Mouse (Mus musculus) layer of hippocampus, adult 9-10 months (tissue): ENCODE results near the gene Gm49321.

Experiments
- DNase-seq: peaks from one replicate; pipeline ENCODE4 v3.0.0; 2022; ENCODE audit warnings: low spot score

The Gm49321 gene

DNA sequence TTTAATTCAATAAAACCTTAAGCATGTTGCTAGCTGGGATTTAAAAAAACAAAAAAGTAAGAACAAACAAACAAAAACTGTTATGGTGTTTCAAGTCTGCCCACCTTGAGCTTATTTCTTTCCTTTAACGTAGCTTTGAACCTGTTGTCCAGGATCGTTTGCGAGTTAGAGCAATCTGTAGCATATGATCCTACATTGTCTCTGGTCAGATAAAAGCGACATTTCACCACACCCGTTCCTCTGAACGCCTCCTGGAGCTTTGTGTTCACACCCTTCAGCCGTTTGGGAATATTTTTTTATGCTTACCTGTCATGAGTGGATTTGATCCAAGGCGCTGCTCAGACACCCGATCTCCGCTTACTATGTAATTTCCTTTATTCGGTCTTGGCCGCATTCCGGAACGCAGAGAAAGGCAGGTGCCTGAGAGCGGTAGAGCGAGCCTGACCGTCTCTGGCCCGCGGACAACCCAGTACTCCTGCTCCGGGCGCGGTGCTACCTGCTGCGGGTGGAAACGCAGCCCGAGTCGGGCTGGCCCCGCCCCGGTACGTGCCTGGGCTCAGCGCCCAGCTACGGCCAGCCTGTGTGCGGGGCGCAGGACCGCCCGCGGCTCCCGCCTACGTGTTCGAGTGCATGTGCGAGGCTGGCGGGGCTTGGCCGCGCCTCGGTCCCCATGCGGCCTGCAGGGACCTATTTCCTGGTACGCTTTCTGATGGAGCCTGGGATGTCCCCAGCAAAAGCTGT, 12.0 kb downstream of the Gm49321 start:
- no peak for DNase-seq

DNA sequence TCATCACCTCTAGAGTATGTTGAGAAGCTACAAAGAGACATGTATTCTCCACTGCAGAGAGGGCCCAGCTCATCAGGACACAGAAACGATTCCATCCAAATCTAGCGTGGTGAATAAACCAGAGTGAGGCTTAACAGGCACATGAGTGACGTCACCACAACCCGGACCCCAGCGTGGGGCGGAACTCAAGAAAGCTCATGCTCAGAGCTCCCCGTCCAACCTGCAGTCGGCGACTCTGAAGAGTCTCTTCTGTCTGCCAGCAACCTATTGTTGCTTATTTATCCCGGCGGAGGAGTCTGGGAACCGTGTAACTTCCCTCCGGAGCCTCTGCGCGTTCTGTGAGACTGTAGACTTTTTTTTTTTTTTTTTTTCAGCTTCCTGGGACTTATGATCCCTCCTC, 15.4 kb downstream of the Gm49321 start:
- DNase-seq: no peak

DNA sequence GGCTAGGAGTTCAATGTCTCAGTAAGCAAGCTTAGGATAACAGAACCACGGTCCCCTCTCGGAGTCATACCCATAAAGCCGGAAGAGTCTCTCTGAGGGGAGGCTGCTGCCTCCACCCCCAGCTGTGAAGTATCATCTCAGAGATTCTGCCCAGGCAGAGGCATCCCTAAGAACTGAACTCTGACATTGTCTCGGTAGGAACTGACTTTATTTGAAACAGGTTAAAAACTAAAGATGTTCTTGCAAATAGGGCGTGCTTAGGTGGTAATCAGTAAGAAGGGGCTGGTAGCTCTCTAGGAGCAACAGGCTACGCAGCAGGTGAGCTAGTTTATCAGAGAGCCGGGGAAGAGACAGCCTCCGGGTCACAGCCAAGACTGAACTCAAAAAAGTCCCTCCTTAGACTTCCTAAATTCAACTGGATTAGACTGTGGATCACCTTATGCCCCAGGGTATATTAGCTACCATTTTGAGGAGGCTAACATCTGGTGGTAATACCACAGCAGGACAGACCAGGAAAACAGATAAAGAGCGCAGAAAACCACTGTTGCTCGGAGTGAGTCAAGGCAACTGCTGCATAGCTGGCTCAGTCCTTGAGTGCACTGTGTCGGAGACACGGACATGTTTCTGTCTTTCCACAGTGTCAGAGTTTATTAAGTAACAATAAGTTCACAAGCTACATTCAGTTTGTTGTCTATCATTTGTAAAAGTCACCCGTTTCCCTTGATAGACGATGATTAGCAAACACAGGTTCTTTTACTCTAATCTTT, 16.1 kb downstream of the Gm49321 start:
- DNase-seq: no peak

DNA sequence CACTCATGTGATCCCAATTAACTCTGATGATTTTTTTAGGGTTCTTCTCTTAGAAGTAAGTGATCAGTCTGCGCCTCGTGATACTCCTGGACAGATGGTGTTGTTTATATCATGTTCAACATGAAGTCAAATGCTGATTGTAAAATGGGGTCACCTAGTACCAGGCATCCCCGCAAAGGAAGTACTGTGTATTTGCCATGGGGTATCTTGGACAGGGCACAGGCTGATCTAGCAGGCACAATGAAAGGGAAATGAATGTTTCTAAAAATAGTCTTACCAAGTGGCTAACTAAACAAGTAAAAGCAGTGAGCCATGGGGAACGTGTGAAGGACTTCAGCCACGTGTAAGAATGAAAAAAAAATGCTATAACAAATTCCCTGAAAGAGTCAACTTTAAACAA, 17.3 kb downstream of the Gm49321 start:
- no peak for DNase-seq

DNA sequence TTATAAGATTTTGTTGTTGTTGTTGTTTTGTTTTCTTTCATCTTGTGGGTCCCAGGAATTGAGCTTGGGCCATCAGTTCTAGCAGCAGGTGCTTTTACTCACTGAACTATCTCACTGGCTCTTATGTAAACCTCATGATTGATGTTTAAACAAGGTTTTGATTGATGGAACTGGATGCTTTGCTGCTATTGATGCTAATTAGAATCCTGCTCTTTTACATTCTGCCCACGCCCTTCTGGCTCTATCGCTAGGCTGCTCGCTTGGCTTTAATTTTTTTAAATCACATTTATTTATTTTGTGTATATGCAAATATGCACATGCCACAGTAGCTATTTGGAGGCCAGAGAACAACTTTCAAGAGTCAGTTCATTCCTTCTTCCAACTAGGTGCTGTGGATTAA, 20.2 kb downstream of the Gm49321 start:
- peak; percentile 59 for DNase-seq

DNA sequence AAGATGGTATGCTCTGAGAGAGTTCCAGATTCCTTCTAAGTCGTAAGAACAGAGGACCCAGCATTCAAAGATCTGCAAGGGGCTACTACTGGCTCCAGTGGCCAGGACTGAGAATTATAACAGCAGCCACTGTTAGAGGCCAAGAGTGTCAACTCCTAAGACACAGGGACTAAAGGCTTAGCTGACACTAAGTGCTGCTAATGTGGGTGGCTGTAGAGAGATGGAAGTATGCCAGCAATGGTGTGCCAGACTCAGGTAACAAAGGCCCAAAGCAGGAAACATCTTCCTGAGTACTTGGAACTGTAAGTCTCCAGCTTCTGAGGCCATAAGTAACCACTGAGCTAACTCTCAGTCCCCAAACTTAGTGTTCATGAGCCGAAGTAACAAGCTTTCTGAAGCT, 21.4 kb downstream of the Gm49321 start:
- DNase-seq: no peak

DNA sequence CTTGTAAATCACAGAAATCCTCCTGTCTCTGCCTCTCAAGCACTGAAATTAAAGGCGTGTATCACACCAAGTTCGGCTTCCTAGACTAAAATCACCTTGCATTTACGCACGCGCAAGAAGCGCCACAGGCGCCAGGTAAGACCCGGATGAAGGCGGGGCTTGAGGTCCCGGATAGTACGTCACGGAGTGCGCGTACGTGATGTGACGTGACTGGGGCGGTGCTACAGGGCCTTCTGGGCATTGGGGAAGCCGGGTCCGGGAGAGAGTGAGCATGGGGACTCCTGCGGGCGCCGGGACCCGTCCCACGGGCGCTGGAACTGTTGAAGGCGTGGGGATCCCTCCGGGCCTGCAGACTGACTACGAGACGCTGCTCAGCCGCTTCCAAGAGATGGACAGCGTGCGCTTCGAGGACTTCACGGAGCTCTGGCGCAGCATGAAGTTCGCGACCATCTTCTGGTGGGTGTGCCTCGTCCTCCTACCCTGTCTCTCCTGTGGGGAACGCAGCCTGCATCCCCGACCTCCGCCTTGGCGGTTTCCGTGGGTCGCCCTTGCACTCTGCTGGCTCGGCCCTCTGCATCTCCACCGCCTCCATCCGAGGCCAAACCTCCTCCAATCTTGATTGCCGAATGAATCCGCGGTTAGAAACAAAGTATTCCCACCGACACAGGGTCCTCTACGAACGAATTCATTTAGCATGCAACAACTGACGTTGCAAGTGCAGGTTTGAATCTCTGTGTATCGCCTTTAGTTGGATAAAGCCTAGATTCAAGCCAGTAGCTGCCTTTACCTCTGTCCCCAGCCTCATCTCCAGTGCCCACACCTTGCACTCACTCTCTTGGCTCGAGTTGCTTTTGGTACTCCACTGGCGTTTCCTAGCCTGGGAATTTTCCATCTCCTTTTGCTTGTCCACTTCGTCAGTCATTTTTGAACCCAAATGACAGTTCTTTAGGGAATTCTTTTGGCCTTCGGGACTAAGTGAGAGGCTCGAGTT, 27.1 kb downstream of the Gm49321 start, which contains the start of gene Snapc1:
Gene Snapc1, plus strand, starts transcription at position 191 of the 991 bp plus-strand sequence.
- peak; percentile 92 for DNase-seq

DNA sequence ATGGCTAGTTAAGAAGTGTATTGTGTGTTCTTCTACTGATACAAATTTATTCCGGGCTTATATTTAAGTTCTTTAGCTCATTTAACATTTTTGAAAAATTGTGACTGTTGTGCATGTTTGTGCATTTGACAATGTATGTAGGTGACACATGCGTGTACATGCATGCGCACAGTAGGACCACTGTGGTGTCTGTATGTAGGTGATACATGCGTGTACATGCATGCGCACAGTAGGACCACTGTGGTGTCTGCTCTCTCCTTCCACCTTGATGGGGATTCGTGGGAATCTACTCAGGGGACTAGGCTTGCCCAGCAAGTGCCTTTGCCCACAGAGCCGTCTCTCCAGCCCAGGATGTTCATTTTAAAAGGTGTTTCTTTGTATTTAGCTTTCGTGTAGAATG, 31.7 kb downstream of the Gm49321 start:
- DNase-seq: no peak

DNA sequence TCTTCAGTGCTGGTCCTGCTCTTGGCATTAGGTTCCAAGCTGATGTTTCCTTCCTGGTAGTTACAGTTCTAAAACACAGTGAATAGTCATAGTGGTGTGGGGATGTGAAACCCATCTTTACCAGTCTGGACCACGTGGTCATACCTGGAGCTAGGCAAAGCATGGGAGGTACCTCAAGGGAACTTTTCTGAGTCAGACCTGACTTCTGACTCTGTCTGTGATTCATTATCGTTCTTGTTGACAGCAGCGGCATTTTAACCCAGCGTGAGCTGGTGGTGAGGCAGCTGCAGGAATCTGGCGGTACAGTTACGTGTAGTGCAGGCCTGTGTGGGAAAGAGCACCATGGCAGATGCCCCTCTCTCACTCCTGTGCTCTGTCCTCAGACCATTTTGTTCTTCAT, 37.1 kb downstream of the Gm49321 start:
- DNase-seq: no peak

DNA sequence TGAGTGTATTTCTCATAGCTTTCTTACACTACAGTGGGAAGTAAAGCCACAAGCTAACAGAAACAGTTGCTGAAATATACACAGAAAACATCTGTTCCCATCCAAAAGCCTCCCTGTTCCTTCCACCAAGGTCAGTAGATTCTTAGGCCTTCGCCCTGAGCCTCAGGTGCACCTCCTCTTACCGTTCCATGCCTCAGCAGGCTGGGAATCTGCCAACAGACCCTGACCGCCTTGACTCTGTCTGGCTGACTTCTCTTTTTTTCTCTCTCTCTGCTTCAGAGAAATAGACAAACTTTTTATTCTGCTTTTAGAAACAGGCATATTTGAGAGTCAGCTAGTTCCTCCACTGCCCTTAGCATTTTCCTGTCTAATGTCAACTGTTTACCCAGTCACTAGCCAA, 40.7 kb downstream of the Gm49321 start:
- DNase-seq: no peak

DNA sequence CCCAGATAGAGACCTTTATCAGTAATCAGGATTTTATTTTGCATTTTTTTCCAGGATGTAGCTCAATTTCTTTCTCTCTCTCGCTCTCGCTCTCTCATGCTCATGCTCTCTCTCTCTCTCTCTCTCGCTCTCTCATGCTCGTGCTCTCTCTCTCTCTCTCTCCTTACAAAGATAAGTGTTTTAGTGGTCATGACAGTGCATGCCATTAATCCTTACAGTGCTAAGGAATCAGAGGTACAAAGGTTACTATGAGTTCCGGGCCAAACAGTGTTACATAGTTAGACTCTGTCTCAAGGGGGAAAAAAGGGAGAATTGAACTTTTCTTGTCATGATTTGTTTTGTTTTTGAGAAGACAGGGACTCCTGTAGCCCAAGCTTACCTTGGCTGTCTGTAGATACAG, 42.2 kb downstream of the Gm49321 start:
- DNase-seq: no peak

DNA sequence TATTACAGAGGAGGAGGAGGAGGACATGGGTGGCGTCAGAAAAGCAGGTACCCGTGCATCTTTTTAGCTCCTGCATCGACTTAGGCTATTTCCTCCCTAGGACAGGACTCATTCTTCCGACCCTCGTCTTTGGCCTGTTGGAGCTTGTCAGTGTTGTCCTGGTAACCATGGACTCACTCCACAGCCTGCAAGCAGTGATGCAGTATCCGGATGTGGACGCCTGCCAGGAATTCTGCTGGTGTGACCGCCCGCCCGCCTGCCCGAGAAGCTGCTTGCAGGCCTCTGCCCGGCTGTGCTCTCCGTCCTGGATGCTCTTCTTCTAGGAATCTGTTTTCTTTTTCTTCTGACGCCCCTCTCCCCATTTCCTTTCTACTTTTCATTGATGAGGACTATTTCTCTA, 45.1 kb downstream of the Gm49321 start:
- DNase-seq: no peak

DNA sequence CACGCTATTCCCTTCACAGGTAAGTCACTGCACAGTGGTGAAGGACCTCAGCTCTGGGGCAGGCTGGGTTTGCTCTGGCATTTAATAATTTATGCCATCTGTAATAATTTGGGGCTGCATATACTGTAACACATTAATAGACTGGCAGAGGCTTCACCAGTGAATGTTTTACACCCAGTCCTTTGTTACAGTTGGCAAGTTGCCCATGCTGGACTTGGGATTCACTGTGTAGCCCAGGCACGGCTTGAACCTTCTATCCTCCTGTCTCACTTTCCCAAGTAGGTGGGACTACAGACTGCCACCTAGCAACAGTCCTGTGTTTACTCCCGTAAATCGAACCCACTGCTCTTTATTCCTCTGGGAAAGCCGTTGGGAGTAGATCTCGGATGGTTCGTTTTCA, 48.8 kb downstream of the Gm49321 start:
- no peak for DNase-seq

DNA sequence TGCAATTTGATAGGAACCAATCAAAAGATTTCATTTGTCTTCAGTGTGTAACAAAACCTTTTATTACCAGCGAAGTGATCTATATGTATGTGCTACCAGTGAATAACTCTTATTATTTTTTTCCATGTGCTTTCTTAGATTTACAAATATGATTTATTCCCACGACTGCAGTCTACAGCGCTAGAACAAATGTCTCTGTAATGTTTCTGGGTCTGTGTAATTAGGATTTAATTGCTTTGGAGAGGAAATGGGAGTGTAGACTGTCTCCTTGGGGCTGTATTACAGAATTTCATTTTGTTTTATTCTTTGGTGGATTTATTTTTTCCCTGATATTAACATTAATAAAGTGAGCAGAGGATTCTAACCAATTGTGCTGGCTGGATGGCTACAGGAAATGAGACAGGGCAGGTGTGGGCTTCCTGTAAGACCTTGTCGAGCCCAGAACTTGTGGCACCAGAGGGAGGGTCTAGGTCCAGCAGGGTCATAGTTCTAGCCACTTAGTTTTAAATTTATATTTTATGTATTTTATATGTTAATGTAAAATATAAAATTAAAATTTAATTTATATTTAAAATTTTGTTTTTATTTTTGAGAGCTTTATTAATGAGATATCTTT, 51.0 kb downstream of the Gm49321 start:
- DNase-seq: no peak

DNA sequence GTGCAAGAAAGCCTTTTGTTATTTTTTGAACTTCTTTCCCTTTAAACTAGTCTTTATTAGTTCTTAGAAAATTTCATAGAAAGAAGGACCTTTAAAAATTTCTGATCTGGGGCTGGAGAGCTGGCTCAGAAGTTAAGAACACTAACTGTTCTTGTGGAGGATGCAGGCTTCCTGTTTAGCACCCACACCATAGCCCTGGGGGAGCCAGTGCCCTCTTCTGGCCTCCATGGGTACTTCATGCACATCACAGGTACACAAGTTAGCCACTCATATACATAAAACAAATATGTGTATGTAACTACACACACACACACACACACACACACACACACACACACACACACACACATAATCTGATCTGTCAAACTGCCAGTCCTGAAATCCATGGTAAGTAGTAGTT, 52.1 kb downstream of the Gm49321 start:
- no peak for DNase-seq

DNA sequence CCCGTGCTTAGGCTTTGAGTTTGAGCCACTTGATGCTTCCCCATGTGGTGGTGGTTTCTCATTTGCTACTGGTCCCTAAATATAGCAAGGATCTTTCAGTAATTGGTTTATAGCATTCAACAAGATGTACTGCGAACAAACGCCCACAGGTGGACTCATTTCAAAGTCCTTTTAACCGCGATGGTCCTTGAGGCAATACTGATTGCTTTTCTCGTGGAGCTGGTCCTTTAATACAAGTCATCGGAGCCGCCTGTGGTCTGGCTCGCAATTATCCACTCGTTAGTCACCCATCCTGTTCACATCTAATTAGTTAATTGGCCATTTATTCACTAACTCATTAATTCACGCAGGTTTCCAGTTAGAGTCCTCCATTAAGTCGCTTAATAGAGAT, 59.4 kb downstream of the Gm49321 start:
- no peak for DNase-seq

DNA sequence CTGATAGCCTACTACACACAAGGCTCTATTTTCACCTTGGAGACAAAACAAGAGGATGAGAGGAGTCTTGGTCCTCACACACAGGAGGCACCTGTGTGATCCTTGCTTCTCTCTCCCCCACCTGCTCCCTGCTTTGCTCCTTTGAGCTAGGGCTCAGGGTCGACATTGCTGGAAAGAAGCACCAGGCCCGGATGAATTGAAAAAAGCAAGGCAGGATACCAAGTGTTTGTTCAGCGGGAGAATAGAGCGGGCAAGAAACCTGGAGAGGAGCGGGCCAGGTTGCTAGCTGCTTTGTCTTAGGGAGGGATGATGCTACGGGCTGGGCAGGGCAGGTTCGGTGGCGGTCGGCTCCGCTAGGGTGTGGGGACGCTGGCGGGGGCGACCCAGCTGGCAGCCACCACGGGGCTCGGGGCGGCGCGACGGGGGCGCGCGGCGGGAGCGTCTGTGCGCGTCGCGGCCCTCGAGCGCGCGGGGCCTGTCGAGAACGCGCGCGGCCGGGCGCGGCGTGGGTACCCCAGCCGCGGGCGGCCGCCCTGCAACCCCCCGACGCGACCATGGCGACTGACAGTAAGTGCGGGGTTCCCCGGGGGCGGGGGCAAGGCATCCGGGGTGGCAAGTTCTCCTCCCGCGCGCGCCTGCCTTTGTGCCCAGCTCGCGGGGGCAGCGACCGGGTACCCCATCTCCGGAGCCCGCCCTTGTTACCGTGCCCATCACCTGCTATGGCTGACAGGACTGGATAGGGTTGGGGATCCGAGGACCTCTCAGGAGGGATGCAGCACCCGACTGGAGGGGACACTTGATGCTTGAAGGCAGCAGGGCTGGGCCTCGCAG, 60.1 kb downstream of the Gm49321 start, which contains the start of gene Syt16:
Gene Syt16, plus strand, starts transcription at position 365 of the 831 bp plus-strand sequence.
- DNase-seq: no peak

DNA sequence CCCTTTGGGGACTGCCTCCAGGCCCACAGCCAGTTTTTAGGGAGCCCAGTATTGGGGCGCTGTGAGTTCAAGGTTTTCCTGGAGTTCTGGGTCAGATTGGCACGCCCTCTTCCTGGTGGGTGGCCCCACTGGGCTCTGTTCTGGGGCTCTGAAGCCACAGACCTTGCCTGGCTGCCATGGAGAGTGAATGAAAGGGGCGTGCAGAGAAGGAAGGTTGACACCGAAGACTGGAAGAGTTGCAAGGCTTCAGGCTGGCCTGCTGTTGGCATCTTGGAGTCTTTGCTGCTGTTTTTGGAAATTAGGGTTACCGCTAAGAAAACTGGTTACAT, 60.6 kb downstream of the Gm49321 start:
- no peak for DNase-seq

DNA sequence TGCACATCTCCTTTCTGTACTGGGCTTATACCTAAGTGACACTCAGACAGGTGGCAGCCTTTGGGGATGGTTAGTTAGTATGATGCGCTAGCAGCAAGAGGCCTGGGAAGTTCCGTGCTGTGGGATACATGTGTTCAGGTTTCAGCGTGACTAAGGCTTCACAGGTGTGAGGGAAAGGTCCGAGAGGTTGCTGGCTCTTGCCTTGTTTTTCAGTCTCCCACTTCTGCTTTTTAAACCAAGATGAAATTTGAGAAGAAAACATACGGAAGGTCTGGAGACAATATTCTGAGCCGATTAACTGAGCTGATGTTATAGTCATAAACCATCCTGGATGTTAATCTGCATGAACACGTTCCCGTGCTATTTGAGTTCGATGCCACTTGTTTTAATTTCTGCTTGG, 65.0 kb downstream of the Gm49321 start:
- no peak for DNase-seq

DNA sequence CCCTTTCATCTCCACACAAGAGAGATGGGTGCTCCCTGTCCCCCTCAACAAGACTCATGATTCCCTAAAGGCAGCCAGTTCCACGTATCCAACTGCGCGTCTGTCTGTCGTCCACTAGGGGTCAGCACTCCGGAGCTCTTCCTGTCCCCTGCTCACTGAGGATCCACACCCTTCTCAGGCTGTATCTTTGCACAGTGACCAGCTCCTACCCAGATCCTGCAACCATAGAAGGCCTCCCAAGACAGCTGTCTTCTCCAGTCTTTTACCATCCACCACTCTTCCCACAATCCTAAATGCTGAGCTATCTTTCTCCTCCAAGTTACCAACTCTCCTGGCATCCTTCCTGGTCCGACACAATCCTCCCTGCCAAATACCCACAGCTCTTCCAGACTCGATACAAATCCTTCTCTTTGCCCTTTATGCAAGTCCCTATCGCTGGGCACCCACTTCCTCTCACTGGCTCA, 72.0 kb downstream of the Gm49321 start:
- DNase-seq: no peak

DNA sequence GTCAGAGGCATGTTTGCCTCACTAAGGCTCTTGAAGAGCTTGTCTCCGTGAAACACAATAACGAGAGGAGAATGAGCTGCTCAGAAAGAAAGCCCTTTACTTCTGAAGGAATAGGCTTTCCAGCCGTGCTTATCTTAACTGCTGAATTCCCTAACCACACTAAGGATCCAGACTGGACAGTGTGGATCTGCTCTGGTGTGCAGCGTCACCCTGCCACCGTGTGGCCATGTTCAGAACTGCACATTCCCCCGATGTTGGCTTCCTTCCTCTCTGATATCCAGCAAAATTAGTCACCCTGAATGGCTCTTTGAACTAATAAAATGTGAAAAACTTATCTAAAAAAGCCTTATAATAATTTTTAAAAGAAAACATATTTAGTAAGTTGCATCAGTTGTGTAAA, 76.3 kb downstream of the Gm49321 start:
- DNase-seq: peak; percentile 77
